Mouse (Mus musculus) limb, embryonic 13.5 days (tissue): Measurements from ENCODE around the gene Gorab. TPM values are rescaled to one million over a fixed set of nuclear protein-coding genes. Genes with fewer than 3 reads are reported as not detected.

Experiments
- ATAC-seq: fragments of 200-750 bp; cut with Nextera tagmentation; 2 replicates; pipeline ENCODE4 v1.8.0; 2017; ENCODE audit warnings: low read depth, moderate number of reproducible peaks, moderate TSS enrichment; ENCODE audit not compliant: low FRiP score
- H3K27ac ChIP-seq: fragments of 300-500 bp; sonication (generic); 2 replicates; pipeline ENCODE4 v1.5.1; 2015; ENCODE audit warnings: inconsistent platforms, mild to moderate bottlenecking, moderate library complexity
- H3K27me3 ChIP-seq: fragments of 300-500 bp; sonication (generic); 2 replicates; pipeline ENCODE4 v1.6.1; 2015; ENCODE audit warnings: mild to moderate bottlenecking, inconsistent platforms
- H3K36me3 ChIP-seq: fragments of 300-500 bp; sonication (generic); 2 replicates; pipeline ENCODE4 v1.6.1; 2015; ENCODE audit warnings: inconsistent platforms, mild to moderate bottlenecking, moderate library complexity
- H3K4me1 ChIP-seq: fragments of 300-500 bp; sonication (generic); 2 replicates; pipeline ENCODE4 v1.6.1; 2015; ENCODE audit warnings: inconsistent platforms
- H3K4me2 ChIP-seq: fragments of 300-500 bp; sonication (generic); replicated peaks from 2 replicates; pipeline ENCODE4 v1.6.1; 2015; ENCODE audit warnings: inconsistent platforms, mild to moderate bottlenecking, moderate library complexity
- H3K4me3 ChIP-seq: fragments of 300-500 bp; sonication (generic); 2 replicates; pipeline ENCODE4 v1.5.1; 2015; ENCODE audit warnings: moderate library complexity, mild to moderate bottlenecking, inconsistent platforms
- H3K9ac ChIP-seq: fragments of 300-500 bp; sonication (generic); 2 replicates; pipeline ENCODE4 v1.6.1; 2015; ENCODE audit warnings: mild to moderate bottlenecking, inconsistent platforms
- H3K9me3 ChIP-seq: fragments of 300-500 bp; sonication (generic); 2 replicates; pipeline ENCODE4 v1.6.1; 2016; ENCODE audit warnings: inconsistent platforms
- WGBS: fragments of 180-500 bp; shearing (Covaris S2); methylation state at CpG from one replicate; pipeline ENCODE4 v1.1.7; 2015; 5-methylcytosine and 5-hydroxymethylcytosine counted together
- polyA plus RNA-seq: library from polyadenylated mRNA; unstranded; fragments of >200 nt; fragmentation: Nextera tagmentation; extraction: Ambion mirVana; gene quantifications from 2 replicates; pipeline ENCODE4 v1.2.1, GENCODE M21; 2015

The Gorab gene
- polyA plus RNA-seq, 1 experiment from 2014 or later: 35.6 TPM

GRCm38 (mm10) chr1:163355626-163356156, 47.8 kb downstream of the Gorab start:
- Histone ChIP-seq H3K27me3 (no peaks in the 10 kb centered on the region), H3K9me3 (no peaks in the 10 kb centered on the region), H3K36me3 (no peaks in the 10 kb centered on the region), H3K4me1 (peaks cover 30% of the 10 kb centered on the region), H3K27ac (0 out of 2 replicates have a peak overlapping the region, but pooled peaks have one; percentile 6), H3K9ac (no peak overlapping the region), H3K4me3 (no peak overlapping the region), H3K4me2 (peak overlapping the region; percentile 12)
- no peak for ATAC-seq
- 5% methylated on average over 3 of the region's 3 CpGs for WGBS

- WGBS: 75% methylated on average over 3 of the region's 3 CpGs
- no peak for ATAC-seq
Measured at GRCm38 (mm10) chr1:163350988-163351387, 52.5 kb downstream of the Gorab start.

GRCm38 (mm10) chr1:163345541-163345940, 57.9 kb downstream of the Gorab start:
- 84% methylated on average over 5 of the region's 5 CpGs for WGBS
- no peaks in the 10 kb centered on the region for H3K27me3 ChIP-seq
- no peak for ATAC-seq
- H3K27ac ChIP-seq: no peak overlapping the region
- no peaks in the 10 kb centered on the region for H3K9me3 ChIP-seq
- H3K4me2 ChIP-seq: no peak overlapping the region
- no peaks in the 10 kb centered on the region for H3K4me1 ChIP-seq
- H3K36me3 ChIP-seq: no peaks in the 10 kb centered on the region
- no peak overlapping the region for H3K9ac ChIP-seq
- no peak overlapping the region for H3K4me3 ChIP-seq

More at GRCm38 (mm10) chr1:163350988-163351387, 52.5 kb downstream of the Gorab start:
- Histone ChIP-seq H3K27me3 (no peaks in the 10 kb centered on the region), H3K4me3 (no peak overlapping the region), H3K9ac (no peak overlapping the region), H3K27ac (no peak overlapping the region), H3K4me2 (no peak overlapping the region), H3K36me3 (no peaks in the 10 kb centered on the region), H3K4me1 (peaks cover 10% of the 10 kb centered on the region), H3K9me3 (no peaks in the 10 kb centered on the region)

GRCm38 (mm10) chr1:163344931-163345330, 58.5 kb downstream of the Gorab start:
- 45% methylated on average over 1 of the region's 1 CpGs for WGBS
- Histone ChIP-seq H3K4me1 (no peaks in the 10 kb centered on the region), H3K27me3 (no peaks in the 10 kb centered on the region), H3K4me2 (no peak overlapping the region), H3K36me3 (no peaks in the 10 kb centered on the region), H3K27ac (no peak overlapping the region), H3K9ac (no peak overlapping the region), H3K4me3 (no peak overlapping the region), H3K9me3 (no peaks in the 10 kb centered on the region)
- no peak for ATAC-seq

DNA sequence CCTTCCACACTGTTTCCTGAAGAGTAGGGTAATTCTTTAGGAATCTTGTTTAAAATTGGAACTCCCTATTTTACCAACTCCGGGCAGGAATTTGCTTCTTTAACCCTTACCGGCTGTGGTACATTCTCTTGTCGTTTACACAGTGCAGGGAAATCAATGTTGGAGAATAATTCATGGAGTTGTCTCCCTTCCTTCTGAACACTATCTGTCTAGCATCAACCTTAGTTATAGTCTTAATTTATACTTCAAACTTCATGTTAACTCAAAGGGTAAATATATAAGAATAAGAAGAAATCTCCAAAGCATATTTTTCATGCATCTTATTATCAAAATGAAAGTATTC, 64.3 kb downstream of the Gorab start:
- Histone ChIP-seq H3K4me3 (no peak overlapping the region), H3K9ac (no peak overlapping the region), H3K9me3 (no peaks in the 10 kb centered on the region), H3K36me3 (no peaks in the 10 kb centered on the region), H3K27me3 (no peaks in the 10 kb centered on the region), H3K4me2 (no peak overlapping the region), H3K4me1 (no peaks in the 10 kb centered on the region), H3K27ac (no peak overlapping the region)
- ATAC-seq: no peak
- WGBS: 78% methylated on average over 3 of the region's 3 CpGs

DNA sequence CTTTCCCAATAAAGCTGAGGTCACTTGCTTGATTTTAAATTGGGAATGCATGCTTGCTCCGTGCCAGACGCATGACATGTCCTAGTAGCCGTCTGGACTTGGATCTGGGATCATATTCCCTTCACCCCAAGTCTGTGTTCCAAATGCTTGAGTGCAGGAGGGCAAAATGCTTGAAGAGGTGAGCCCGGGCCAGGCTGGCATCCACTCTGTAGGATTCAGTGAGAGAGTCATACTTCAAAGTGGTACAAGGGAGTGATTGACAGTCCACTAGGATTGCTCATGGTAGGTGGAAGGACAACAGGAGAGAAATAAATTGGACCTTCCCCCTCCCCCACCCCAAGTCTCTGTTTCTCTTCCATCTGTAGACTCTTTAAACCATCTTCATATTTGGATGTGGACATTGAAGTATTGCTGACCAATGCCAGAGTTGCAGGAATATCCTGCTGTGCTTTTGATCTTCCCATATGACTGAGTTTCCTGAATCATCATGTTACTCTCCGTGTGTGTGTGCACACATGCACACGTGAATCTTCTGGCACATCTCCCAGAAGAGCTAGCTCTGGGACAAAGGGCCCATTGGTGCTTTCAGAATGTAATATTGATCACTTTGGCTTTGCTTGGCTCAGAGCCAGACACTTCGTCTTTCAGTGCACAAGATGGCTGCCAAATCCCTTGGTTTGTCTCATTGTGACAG, 64.8 kb downstream of the Gorab start:
- H3K9ac ChIP-seq: no peak overlapping the region
- H3K9me3 ChIP-seq: no peaks in the 10 kb centered on the region
- H3K27ac ChIP-seq: no peak overlapping the region
- H3K4me1 ChIP-seq: no peaks in the 10 kb centered on the region
- H3K4me3 ChIP-seq: no peak overlapping the region
- H3K4me2 ChIP-seq: no peak overlapping the region
- ATAC-seq: no peak
- H3K27me3 ChIP-seq: no peaks in the 10 kb centered on the region
- H3K36me3 ChIP-seq: no peaks in the 10 kb centered on the region
- 58% methylated on average over 7 of the region's 7 CpGs for WGBS

- H3K4me1 ChIP-seq: no peaks in the 10 kb centered on the region
- H3K36me3 ChIP-seq: no peaks in the 10 kb centered on the region
- no peak overlapping the region for H3K9ac ChIP-seq
- H3K9me3 ChIP-seq: no peaks in the 10 kb centered on the region
- no peaks in the 10 kb centered on the region for H3K27me3 ChIP-seq
- H3K4me3 ChIP-seq: no peak overlapping the region
- H3K27ac ChIP-seq: no peak overlapping the region
- no peak for ATAC-seq
- H3K4me2 ChIP-seq: no peak overlapping the region
- WGBS: 86% methylated on average over 2 of the region's 2 CpGs
Measured at GRCm38 (mm10) chr1:163337821-163338220, 65.6 kb downstream of the Gorab start.

Other genes starting within 250 kb of the Gorab start
- 160 and 179 TPM in 2 replicates for gene Prrx1, start 90.0 kb downstream of the Gorab start, polyA plus RNA-seq